28 mouse cellular contexts compared by ENCODE assay signal in the genomic region with DNA sequence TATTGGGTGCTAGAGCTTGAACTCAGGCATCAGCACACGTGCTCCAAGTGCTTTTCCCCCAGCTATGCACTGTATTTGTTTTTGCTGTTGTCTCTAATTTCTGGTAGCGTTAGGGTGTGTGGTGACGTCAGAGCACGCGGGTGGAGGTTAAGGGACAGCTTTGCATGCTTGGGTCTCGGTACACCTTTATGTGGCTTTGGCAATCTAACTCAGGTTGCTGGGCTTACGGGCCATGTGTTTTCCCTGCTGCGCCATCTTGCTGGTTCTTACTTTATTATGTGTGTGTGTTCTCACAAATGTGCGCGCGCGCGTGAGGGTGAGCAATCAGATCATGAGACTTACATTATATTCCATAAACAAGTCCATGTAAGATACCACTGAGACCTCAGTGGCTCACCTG. TPM values are rescaled to one million over a fixed set of nuclear protein-coding genes. Genes with fewer than 3 reads are reported as not detected.
"Had no signal": no experiment of that assay in that cellular context is flagged by ENCODE, and none has a peak within 500 bp of the region (broad histone marks: within the 10 kb centered on the region; RNA-seq: fewer than 3 reads in every experiment).

No protein-coding gene starts in this region.

- ATAC-seq: liver, postnatal 0 days; midbrain, embryonic 13.5 days; midbrain, embryonic 15.5 days had no signal

- H3K27ac ChIP-seq: macrophage; midbrain, embryonic 13.5 days; midbrain, embryonic 15.5 days; neural tube, embryonic 13.5 days had no signal

- H3K4me2 ChIP-seq: midbrain, embryonic 11.5 days; midbrain, embryonic 13.5 days; midbrain, embryonic 15.5 days; neural tube, embryonic 13.5 days; neural tube, embryonic 15.5 days had no signal

- H3K27me3 ChIP-seq: midbrain, embryonic 13.5 days; midbrain, embryonic 15.5 days; neural tube, embryonic 13.5 days; neural tube, embryonic 15.5 days had no signal

- H3K4me3 ChIP-seq: megakaryocyte, embryonic 14.5 days; midbrain, embryonic 13.5 days; midbrain, embryonic 15.5 days; neural tube, embryonic 13.5 days; neural tube, embryonic 15.5 days had no signal

- H3K9ac ChIP-seq: liver, postnatal 0 days; midbrain, embryonic 13.5 days; midbrain, embryonic 15.5 days; neural tube, embryonic 13.5 days; neural tube, embryonic 15.5 days had no signal

- DNase-seq: liver, postnatal 0 days; lung, adult 2 months; lung, postnatal 10 days; lung, postnatal 36 days; retina, postnatal 1 day; right cerebral cortex, adult 18-20 months; right cerebral cortex, postnatal 25 days; right cerebral cortex, postnatal 4 days; spleen, adult 18-20 months; thymus, adult 18-20 months; thymus, postnatal 14 days; thymus, postnatal 36 days had no signal

- H3K9me3 ChIP-seq: megakaryocyte, embryonic 14.5 days; midbrain, embryonic 13.5 days; midbrain, embryonic 15.5 days; neural tube, embryonic 13.5 days; neural tube, embryonic 15.5 days had no signal

- H3K4me1 ChIP-seq: midbrain, embryonic 13.5 days; midbrain, embryonic 15.5 days; neural tube, embryonic 13.5 days had no signal

RNA-seq across cellular contexts. Expression of gene Rxfp4, which starts 3.0 kb away (rescaled TPM):
- total RNA-seq: megakaryocyte progenitor cell, adult 5-6 weeks; midbrain, postnatal 0 days; monocyte, adult 5-6 weeks had no signal
- polyA plus RNA-seq: liver, postnatal 0 days; lung, embryonic 16.5 days; macrophage; midbrain, embryonic 13.5 days; midbrain, embryonic 15.5 days; midbrain, postnatal 0 days; neural tube, embryonic 11.5 days; neural tube, embryonic 13.5 days; neural tube, embryonic 15.5 days; small intestine, adult 2 months; stomach, embryonic 14.5 days; stomach, embryonic 16.5 days; thymus, postnatal 0 days had no signal
